Mouse (Mus musculus): ENCODE data around the gene Bfsp2. TPM values are rescaled to one million over a fixed set of nuclear protein-coding genes. Genes with fewer than 3 reads are reported as not detected.
A peak's percentile ranks its signal among the peaks of the same experiment; 100 is the strongest.

The Bfsp2 gene
- polyA plus RNA-seq, 1 experiment from 2014 or later: 4.3 TPM

DNA sequence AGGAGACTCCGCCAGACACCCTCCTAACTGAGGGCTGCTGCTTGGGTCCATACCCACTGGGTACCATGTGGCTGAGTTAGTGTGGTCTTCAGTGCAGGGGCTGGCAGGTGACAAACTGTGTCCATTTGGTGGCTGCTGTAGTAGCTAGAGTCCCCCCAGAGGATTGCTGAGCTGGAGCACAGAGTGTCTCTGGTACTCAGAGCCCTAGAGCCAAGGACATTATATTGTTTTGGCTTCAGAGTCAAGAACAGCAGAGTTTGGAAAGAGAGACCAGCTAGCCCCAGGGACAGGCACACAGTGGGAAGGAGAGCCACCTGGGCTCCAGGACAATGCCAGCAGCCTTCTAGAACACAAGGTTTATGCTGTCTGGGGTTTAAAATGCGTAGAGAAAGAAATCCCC, 22.4 kb upstream of the Bfsp2 start:
- Histone ChIP-seq H3K9me3 (replicated peaks) (no peaks in the 10 kb centered on the region), H3K36me3 (no peaks in the 10 kb centered on the region), H3K27ac (replicated peaks) (no peak overlapping the region), H3K4me3 (replicated peaks) (no peak overlapping the region), H3K27me3 (no peaks in the 10 kb centered on the region), H3K4me2 (replicated peaks) (no peak overlapping the region), H3K4me1 (peaks cover 18% of the 10 kb centered on the region), H3K9ac (no peak overlapping the region)
- ATAC-seq (ENCODE audit: insufficient number of reproducible peaks, low FRiP score, low TSS enrichment, low read depth): no peak
- WGBS: 87% methylated on average over 2 of the region's 2 CpGs

DNA sequence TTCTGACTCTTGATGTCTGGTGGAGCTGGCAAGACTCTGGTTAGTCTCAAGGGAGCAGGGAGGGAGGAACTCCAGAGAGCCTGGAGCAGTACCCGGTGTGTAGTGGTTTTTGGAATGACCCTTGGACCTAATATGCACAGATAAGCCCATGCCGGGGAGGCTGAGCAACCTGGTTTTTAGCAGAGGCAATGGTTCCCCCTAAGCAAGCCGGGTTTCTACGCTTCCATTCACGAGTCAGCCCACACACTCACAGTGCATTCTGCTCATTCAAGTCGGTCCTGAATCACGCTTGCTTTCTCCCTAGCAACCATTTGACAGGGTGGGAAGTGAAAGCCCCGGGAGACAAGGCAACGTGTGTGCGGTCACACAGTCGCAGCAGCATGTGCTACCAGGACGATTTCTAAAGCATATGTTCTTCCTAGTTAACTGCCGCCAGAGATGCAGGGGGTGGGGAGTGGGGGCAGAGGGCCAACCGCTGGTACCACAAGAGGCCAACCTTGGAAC, 21.7 kb upstream of the Bfsp2 start:
- Histone ChIP-seq H3K9ac (no peak overlapping the region), H3K27ac (replicated peaks) (no peak overlapping the region), H3K9me3 (replicated peaks) (no peaks in the 10 kb centered on the region), H3K4me3 (replicated peaks) (no peak overlapping the region), H3K27me3 (no peaks in the 10 kb centered on the region), H3K4me1 (peaks cover 18% of the 10 kb centered on the region), H3K36me3 (no peaks in the 10 kb centered on the region), H3K4me2 (replicated peaks) (no peak overlapping the region; the same call in 1 of the 2 replicates)
- no peak for ATAC-seq (ENCODE audit: insufficient number of reproducible peaks, low FRiP score, low TSS enrichment, low read depth)
- WGBS: 27% methylated on average over 14 of the region's 14 CpGs

DNA sequence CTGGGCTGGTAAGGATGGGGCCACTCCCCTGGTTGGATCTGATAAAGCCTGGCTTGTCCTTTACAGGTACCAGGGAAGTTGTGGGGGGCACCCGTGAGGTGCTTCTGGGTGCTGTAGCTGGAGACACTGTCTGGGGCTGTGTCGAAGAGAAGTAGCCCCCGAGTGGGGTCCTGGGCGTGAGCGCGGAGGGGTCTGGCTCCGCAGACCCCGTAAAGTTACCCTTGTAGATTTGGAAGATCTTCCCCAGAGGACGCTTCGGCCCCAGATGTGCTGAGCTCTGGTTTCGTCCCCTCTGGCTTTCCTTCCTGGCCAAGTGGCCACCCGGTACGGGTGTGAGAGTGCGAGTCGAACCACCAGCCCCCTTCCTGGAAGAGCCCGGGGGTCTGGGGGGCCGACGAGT, 19.1 kb upstream of the Bfsp2 start:
- Histone ChIP-seq H3K4me2 (replicated peaks) (no peak overlapping the region), H3K9ac (no peak overlapping the region), H3K4me3 (replicated peaks) (no peak overlapping the region), H3K4me1 (peaks cover 13% of the 10 kb centered on the region; the same call in 1 of the 2 replicates), H3K27me3 (no peaks in the 10 kb centered on the region), H3K36me3 (no peaks in the 10 kb centered on the region), H3K9me3 (replicated peaks) (no peaks in the 10 kb centered on the region), H3K27ac (replicated peaks) (no peak overlapping the region)
- 89% methylated on average over 18 of the region's 18 CpGs for WGBS
- ATAC-seq (ENCODE audit: insufficient number of reproducible peaks, low FRiP score, low TSS enrichment, low read depth): no peak

DNA sequence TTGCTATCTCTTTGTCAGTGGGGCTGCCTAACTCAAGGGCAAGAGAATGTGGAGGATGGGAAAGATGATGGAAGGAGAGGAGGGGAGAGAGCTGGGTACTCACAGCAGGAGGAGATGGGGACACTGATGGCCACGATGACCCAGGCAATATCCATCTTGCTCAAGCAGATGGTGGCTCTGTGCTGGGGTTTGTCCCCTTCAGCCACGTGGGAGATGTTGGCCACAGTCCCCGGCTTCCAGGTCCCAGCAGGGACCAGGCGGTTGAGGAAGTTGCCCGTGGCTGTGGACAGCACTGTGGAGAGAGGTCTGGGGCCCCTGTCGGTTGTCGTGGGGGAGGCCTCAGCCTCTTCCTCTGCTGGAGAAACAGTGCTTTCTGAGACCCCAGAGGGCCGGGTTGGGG, 18.5 kb upstream of the Bfsp2 start:
- Histone ChIP-seq H3K9ac (no peak overlapping the region), H3K36me3 (no peaks in the 10 kb centered on the region), H3K4me2 (replicated peaks) (no peak overlapping the region), H3K27me3 (no peaks in the 10 kb centered on the region), H3K4me1 (peaks cover 13% of the 10 kb centered on the region; the same call in 1 of the 2 replicates), H3K27ac (replicated peaks) (no peak overlapping the region), H3K4me3 (replicated peaks) (no peak overlapping the region), H3K9me3 (replicated peaks) (no peaks in the 10 kb centered on the region)
- no peak for ATAC-seq (ENCODE audit: insufficient number of reproducible peaks, low FRiP score, low TSS enrichment, low read depth)
- WGBS: 68% methylated on average over 8 of the region's 8 CpGs

DNA sequence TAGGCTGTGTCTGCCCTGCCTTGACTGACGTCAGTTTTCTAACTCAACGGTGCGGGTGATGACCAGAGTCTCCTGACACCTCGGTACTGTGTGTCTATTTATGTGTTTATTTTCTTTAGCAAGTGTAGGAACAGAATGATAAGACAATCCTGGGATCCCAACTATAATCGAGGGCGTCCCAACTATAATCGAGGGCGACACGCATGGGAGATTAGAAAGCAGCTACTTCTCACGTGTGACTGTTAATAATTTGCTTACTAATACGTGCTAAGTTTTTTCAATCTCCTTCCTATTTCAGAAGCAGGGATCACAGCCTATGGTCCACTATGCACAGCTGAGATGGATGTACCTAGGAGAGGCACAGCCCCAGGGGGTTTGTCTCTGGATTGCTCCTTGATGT, 15.2 kb upstream of the Bfsp2 start:
- ATAC-seq (ENCODE audit: insufficient number of reproducible peaks, low FRiP score, low TSS enrichment, low read depth): no peak
- WGBS: 77% methylated on average over 11 of the region's 11 CpGs
- no peak overlapping the region for H3K27ac ChIP-seq (replicated peaks)

DNA sequence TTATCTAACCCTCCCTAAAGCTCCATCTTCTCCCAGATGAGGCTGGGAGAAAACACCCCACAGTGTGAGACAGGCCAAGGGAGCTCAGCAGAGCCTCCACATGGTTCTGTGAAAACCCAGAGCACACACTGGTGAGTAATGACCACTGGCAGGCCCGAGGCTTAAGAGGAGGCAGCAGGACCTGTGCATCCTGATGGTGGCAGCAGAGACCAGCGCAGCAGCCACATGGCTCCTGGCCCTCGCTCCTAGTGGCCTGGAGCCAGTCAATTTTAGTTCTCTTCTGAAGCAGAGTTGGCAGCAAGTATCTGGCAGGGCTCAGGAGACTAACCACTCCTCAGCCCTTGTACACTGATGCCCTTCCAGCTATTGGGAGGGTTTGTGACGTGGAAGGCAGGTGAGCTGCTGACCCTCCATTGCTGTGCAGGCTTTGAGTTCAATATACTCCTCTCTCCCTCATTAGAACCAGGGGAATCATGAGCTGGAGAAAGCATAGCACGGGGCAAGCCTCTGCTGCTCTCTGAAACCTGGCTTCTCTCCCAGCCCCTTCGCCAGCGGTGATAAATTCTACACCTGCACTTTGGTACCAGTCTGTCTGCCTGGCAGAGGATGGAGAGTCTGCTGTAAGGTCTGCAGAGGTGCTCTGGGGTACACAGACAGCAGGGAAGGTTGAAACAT, 14.3 kb upstream of the Bfsp2 start:
- Histone ChIP-seq H3K36me3 (no peaks in the 10 kb centered on the region), H3K9ac (no peak overlapping the region), H3K27me3 (no peaks in the 10 kb centered on the region; the same call in 1 of the 2 replicates), H3K4me3 (replicated peaks) (no peak overlapping the region), H3K9me3 (replicated peaks) (no peaks in the 10 kb centered on the region), H3K27ac (replicated peaks) (no peak overlapping the region), H3K4me1 (peaks cover 4% of the 10 kb centered on the region; the same call in 1 of the 2 replicates), H3K4me2 (replicated peaks) (no peak overlapping the region)
- 33% methylated on average over 7 of the region's 7 CpGs for WGBS
- peak; percentile 79 for ATAC-seq (ENCODE audit: insufficient number of reproducible peaks, low FRiP score, low TSS enrichment, low read depth)

More for the DNA sequence above, 15.2 kb upstream of the Bfsp2 start:
- H3K9me3 ChIP-seq (replicated peaks): no peaks in the 10 kb centered on the region
- peaks cover 4% of the 10 kb centered on the region; the same call in 1 of the 2 replicates for H3K4me1 ChIP-seq
- no peak overlapping the region for H3K9ac ChIP-seq
- no peak overlapping the region for H3K4me2 ChIP-seq (replicated peaks)
- no peaks in the 10 kb centered on the region; the same call in 1 of the 2 replicates for H3K27me3 ChIP-seq
- no peak overlapping the region for H3K4me3 ChIP-seq (replicated peaks)
- H3K36me3 ChIP-seq: no peaks in the 10 kb centered on the region

DNA sequence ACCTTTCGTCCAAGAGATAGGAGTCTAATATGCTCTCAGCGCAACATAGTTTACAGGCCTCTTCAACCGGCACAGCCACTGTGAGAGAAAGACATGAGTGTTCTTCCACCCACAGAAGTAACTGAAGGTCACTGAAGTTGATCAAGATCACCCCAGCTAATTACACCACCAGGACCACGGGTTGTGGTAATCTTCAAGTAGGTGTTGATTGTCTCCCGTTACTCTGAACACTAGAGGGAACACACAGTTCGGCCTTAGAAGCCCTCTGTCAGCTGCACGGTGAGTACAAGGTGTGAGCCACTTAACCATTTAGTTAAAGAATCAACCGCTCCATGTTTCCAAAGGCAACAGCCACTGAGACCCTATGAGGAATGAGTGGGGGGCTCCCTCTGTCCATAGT, 11.8 kb upstream of the Bfsp2 start:
- Histone ChIP-seq H3K9ac (no peak overlapping the region), H3K4me2 (replicated peaks) (no peak overlapping the region), H3K36me3 (no peaks in the 10 kb centered on the region), H3K9me3 (replicated peaks) (no peaks in the 10 kb centered on the region), H3K4me1 (peaks cover 5% of the 10 kb centered on the region; the same call in 1 of the 2 replicates), H3K4me3 (replicated peaks) (no peak overlapping the region), H3K27ac (replicated peaks) (no peak overlapping the region), H3K27me3 (no peaks in the 10 kb centered on the region; the same call in 1 of the 2 replicates)
- no peak for ATAC-seq (ENCODE audit: insufficient number of reproducible peaks, low FRiP score, low TSS enrichment, low read depth)
- WGBS: 83% methylated on average over 8 of the region's 8 CpGs

DNA sequence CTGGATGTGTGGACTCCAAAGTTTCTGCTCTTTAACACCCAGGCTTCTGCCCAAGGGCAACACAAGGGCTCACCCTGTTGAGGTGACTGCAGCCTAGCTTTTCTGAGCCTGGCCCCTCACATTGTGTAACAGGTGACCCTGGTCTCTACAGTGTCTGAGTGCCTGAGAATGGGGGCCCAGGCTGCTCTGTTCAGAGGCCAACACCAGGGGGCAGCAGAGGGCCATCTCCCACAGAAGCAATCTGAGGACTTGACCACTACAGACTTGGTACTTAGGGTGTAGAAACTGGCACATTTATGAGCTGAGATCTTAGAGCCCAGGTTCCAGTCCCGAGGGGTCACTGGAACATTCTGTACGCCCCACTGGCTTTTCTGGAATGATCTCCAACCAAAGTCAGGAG, 10.2 kb upstream of the Bfsp2 start:
- WGBS: 23% methylated on average over 2 of the region's 2 CpGs
- no peak overlapping the region for H3K9ac ChIP-seq
- no peaks in the 10 kb centered on the region for H3K36me3 ChIP-seq
- H3K27me3 ChIP-seq: no peaks in the 10 kb centered on the region; the same call in 1 of the 2 replicates
- H3K9me3 ChIP-seq (replicated peaks): no peaks in the 10 kb centered on the region
- no peak overlapping the region for H3K4me3 ChIP-seq (replicated peaks)
- H3K27ac ChIP-seq (replicated peaks): no peak overlapping the region
- peaks cover 16% of the 10 kb centered on the region for H3K4me1 ChIP-seq
- ATAC-seq (ENCODE audit: insufficient number of reproducible peaks, low FRiP score, low TSS enrichment, low read depth): no peak
- H3K4me2 ChIP-seq (replicated peaks): no peak overlapping the region

DNA sequence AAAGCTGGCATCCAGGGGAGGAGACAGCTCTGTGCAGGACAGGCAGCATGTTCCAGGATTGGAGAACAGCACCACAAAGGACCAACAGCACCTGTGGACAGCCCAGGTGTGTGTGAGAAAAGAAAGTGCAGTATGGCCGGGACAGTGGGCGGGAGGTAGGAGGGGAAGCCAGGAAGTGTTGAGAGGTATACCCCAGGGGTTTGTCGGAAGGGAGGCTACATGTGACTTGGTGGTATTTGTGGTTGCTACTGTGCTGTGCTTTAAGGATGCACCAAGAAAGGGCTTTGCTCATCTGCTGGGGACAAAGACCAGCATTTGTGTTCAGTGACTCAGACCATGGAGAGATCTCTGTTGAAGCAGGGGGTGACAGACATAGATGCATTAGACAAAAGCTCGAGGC, 9.7 kb upstream of the Bfsp2 start:
- Histone ChIP-seq H3K4me3 (replicated peaks) (no peak overlapping the region), H3K36me3 (no peaks in the 10 kb centered on the region), H3K27me3 (no peaks in the 10 kb centered on the region; the same call in 1 of the 2 replicates), H3K27ac (replicated peaks) (no peak overlapping the region), H3K9ac (no peak overlapping the region), H3K9me3 (replicated peaks) (no peaks in the 10 kb centered on the region), H3K4me2 (replicated peaks) (no peak overlapping the region), H3K4me1 (peaks cover 22% of the 10 kb centered on the region)
- ATAC-seq (ENCODE audit: insufficient number of reproducible peaks, low FRiP score, low TSS enrichment, low read depth): no peak
- 69% methylated on average over 4 of the region's 4 CpGs for WGBS

DNA sequence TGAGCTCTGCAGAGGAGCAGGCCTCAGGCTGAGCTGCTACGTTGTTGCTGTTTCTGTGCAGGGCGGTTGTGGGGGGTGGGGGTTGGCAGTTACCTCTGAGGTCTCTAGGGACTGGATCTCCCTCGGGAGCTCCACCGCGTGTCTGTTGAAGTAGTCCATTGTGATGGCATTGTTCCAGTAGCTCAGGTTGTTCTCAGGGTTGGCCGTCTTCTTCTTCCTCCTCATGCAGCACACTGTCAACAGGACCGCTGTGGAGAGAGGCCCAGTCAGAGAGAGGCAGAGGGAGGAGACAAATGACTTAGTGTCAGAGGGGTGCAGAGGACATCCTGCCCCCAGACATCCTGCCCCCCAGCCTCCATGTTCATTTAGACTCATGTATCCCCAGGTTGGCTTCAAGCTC, 8.9 kb upstream of the Bfsp2 start:
- WGBS: 41% methylated on average over 6 of the region's 7 CpGs
- ATAC-seq (ENCODE audit: insufficient number of reproducible peaks, low FRiP score, low TSS enrichment, low read depth): peak; percentile 16; the same call in 1 of the 2 replicates
- Histone ChIP-seq H3K4me1 (peaks cover 20% of the 10 kb centered on the region), H3K4me3 (replicated peaks) (no peak overlapping the region), H3K9me3 (replicated peaks) (no peaks in the 10 kb centered on the region), H3K4me2 (replicated peaks) (no peak overlapping the region), H3K9ac (no peak overlapping the region), H3K27me3 (no peaks in the 10 kb centered on the region; the same call in 1 of the 2 replicates), H3K36me3 (no peaks in the 10 kb centered on the region), H3K27ac (replicated peaks) (no peak overlapping the region)

DNA sequence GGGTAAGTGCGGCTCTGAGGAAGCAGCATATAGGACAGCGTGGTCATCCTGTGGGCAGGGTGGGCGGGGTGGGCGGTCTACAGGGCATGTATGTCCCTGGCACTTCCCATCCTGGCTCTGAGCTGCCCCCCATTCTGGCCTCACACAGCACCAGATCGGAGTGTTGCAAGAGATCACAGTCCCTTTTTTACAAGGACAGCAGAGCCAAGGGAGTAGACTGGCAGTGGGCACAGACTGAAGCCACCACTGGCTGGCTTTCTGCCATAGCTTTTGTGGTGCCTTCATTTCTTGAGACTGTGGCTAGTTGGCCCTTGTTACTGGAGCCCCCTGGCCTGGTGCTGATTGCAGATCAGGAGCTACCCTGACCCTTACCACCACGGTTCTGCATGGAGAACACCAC, 6.0 kb upstream of the Bfsp2 start:
- Histone ChIP-seq H3K27me3 (no peaks in the 10 kb centered on the region), H3K27ac (replicated peaks) (peak overlapping the region; percentile 58; the same call in 1 of the 2 replicates), H3K9me3 (replicated peaks) (no peaks in the 10 kb centered on the region), H3K36me3 (no peaks in the 10 kb centered on the region), H3K9ac (no peak overlapping the region), H3K4me2 (replicated peaks) (no peak overlapping the region), H3K4me3 (replicated peaks) (no peak overlapping the region), H3K4me1 (peaks cover 20% of the 10 kb centered on the region)
- ATAC-seq (ENCODE audit: insufficient number of reproducible peaks, low FRiP score, low TSS enrichment, low read depth): no peak
- WGBS: 68% methylated on average over 6 of the region's 6 CpGs

DNA sequence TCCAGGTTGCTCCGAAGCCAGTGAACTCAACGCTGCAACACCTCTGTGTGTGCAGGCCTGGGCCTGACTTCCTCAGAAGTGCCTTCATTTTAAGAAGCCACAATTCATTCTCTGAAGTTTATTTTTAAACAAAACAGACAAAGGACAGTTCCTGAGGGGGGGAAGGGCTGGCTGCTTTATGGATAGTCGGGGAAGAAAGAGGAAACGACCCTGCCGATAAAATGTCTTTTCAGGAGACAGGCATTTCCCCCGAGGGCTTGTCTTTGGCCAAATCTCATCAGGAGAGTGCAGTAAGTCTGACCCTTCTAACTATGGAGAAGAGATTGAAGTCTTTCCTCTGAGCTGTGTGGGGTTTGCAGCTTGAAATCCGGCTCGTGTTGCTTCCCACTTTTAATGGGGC, 5.4 kb upstream of the Bfsp2 start:
- 11% methylated on average over 8 of the region's 8 CpGs for WGBS
- Histone ChIP-seq H3K4me3 (replicated peaks) (no peak overlapping the region), H3K36me3 (no peaks in the 10 kb centered on the region), H3K9ac (no peak overlapping the region), H3K4me1 (peaks cover 24% of the 10 kb centered on the region), H3K27me3 (no peaks in the 10 kb centered on the region), H3K4me2 (replicated peaks) (no peak overlapping the region), H3K9me3 (replicated peaks) (no peaks in the 10 kb centered on the region), H3K27ac (replicated peaks) (peak overlapping the region; percentile 58)
- ATAC-seq (ENCODE audit: insufficient number of reproducible peaks, low FRiP score, low TSS enrichment, low read depth): no peak

Measured in embryonic facial prominence, embryonic 15.5 days (tissue).